Mouse (Mus musculus) CH12.LX (cell line): ENCODE results near the gene Dlst. TPM values are rescaled to one million over a fixed set of nuclear protein-coding genes. Genes with fewer than 3 reads are reported as not detected.
"Not testable (repeated sequence)": the region's sequence is repeated elsewhere in the genome, so short reads cannot be mapped to it uniquely, and the experiment has no call there.

Experiments used
- DNase-seq: peaks from one replicate; pipeline ENCODE4 v3.0.0-alpha.2; 2013; ENCODE audit errors: extremely low read depth
- H3K27ac ChIP-seq: 2 replicates; pipeline ENCODE4 v1.5.1; 2012; ENCODE audit warnings: low read depth, mild to moderate bottlenecking, control low read depth, moderate library complexity; ENCODE audit not compliant: insufficient read depth
- H3K27me3 ChIP-seq: replicated peaks from 2 replicates; pipeline ENCODE3; 2012; ENCODE audit warnings: inconsistent platforms
- H3K36me3 ChIP-seq, 2 experiments: replicated peaks in 1 of 2; 2 replicates each; pipeline versions ENCODE3 to v1.6.1; 2012; ENCODE audit warnings: inconsistent platforms in 1 of 2, low read length in 1 of 2, mild to moderate bottlenecking in 1 of 2, mixed read lengths in 1 of 2, moderate library complexity in 1 of 2; ENCODE audit not compliant: control insufficient read depth in 1 of 2, insufficient read depth in 1 of 2
- H3K4me1 ChIP-seq, 2 experiments: 2 replicates each; pipeline ENCODE4 v1.6.1; 2012; ENCODE audit warnings: inconsistent platforms in 1 of 2, moderate library complexity in 1 of 2; ENCODE audit not compliant: insufficient read depth in 2 of 2, control insufficient read depth in 1 of 2
- H3K4me2 ChIP-seq: 2 replicates; pipeline ENCODE4 v1.6.1; 2012; ENCODE audit warnings: low read depth, mild to moderate bottlenecking, control low read depth; ENCODE audit not compliant: poor library complexity, insufficient read depth, severe bottlenecking
- H3K4me3 ChIP-seq, 3 experiments: fragments of 150-350 bp in 1 of 3; sonication (generic) in 1 of 3; replicated peaks in 1 of 3; 2 replicates each; pipeline versions ENCODE3 to v1.5.1; 2011 to 2012; ENCODE audit warnings: low read depth in 2 of 3, low read length in 2 of 3, mild to moderate bottlenecking in 2 of 3, moderate library complexity in 2 of 3, control low read depth in 1 of 3, improper control_type of control experiment in 1 of 3, inconsistent platforms in 1 of 3, mixed read lengths in 1 of 3; ENCODE audit not compliant: poor library complexity in 1 of 3
- H3K79me2 ChIP-seq: replicated peaks from 2 replicates; pipeline ENCODE4 v1.6.1; 2012; ENCODE audit warnings: mild to moderate bottlenecking, moderate library complexity; ENCODE audit not compliant: control insufficient read depth, poor library complexity, insufficient read depth, severe bottlenecking; ENCODE audit errors: extremely low read depth
- H3K9ac ChIP-seq: 2 replicates; pipeline ENCODE4 v1.6.1; 2012; ENCODE audit warnings: low read depth, mild to moderate bottlenecking, control low read depth, moderate library complexity; ENCODE audit not compliant: insufficient read depth
- H3K9me3 ChIP-seq: replicated peaks from 2 replicates; pipeline ENCODE3; 2012; ENCODE audit warnings: low read length, inconsistent platforms, mixed read lengths
- BHLHE40 ChIP-seq: IDR thresholded peaks from 2 replicates; pipeline ENCODE4 v1.6.1; 2011; ENCODE audit warnings: mild to moderate bottlenecking, low read depth, low read length, improper control_type of control experiment
- CHD1 ChIP-seq: IDR thresholded peaks from 2 replicates; pipeline ENCODE4 v1.6.1; 2012; ENCODE audit warnings: low read depth, low read length, improper control_type of control experiment, inconsistent platforms
- CTCF ChIP-seq, 2 experiments: IDR thresholded peaks in 1 of 2; conservative IDR thresholded peaks in 1 of 2; 2 replicates each; pipeline ENCODE4 v1.5.1; 2011 to 2012; ENCODE audit warnings: low read depth in 2 of 2, low read length in 2 of 2, improper control_type of control experiment in 1 of 2, inconsistent platforms in 1 of 2, mild to moderate bottlenecking in 1 of 2, moderate library complexity in 1 of 2
- GABPA ChIP-seq: IDR thresholded peaks from 2 replicates; pipeline ENCODE4 v1.6.1; 2012; ENCODE audit warnings: low read depth, low read length, improper control_type of control experiment, inconsistent platforms; ENCODE audit not compliant: insufficient replicate concordance
- HCFC1 ChIP-seq: IDR thresholded peaks from 2 replicates; pipeline ENCODE4 v1.6.1; 2012; ENCODE audit warnings: low read depth, mild to moderate bottlenecking, inconsistent platforms, low read length, improper control_type of control experiment
- KAT2A ChIP-seq: IDR thresholded peaks from 2 replicates; pipeline ENCODE4 v1.6.1; 2012; ENCODE audit warnings: low read length, improper control_type of control experiment, inconsistent platforms; ENCODE audit not compliant: insufficient replicate concordance
- MAZ ChIP-seq: IDR thresholded peaks from 2 replicates; pipeline ENCODE4 v1.6.1; 2012; ENCODE audit warnings: low read depth, mild to moderate bottlenecking, inconsistent platforms, low read length, improper control_type of control experiment, moderate library complexity
- MEF2A ChIP-seq: IDR thresholded peaks from 2 replicates; pipeline ENCODE4 v1.6.1; 2014; ENCODE audit warnings: low read depth, mild to moderate bottlenecking, inconsistent platforms, low read length, improper control_type of control experiment, borderline replicate concordance
- NELFE ChIP-seq: IDR thresholded peaks from 2 replicates; pipeline ENCODE4 v1.6.1; 2011; ENCODE audit warnings: low read depth, low read length, improper control_type of control experiment
- NRF1 ChIP-seq: IDR thresholded peaks from 2 replicates; pipeline ENCODE4 v1.6.1; 2014; ENCODE audit warnings: low read depth, mild to moderate bottlenecking, inconsistent platforms, low read length, improper control_type of control experiment, moderate library complexity
- RAD21 ChIP-seq: IDR thresholded peaks from 2 replicates; pipeline ENCODE4 v1.6.1; 2011; ENCODE audit warnings: low read depth, mild to moderate bottlenecking, low read length, improper control_type of control experiment, moderate library complexity
- SIN3A ChIP-seq: IDR thresholded peaks from 2 replicates; pipeline ENCODE4 v1.6.1; 2012; ENCODE audit warnings: low read length, improper control_type of control experiment, inconsistent platforms
- TBP ChIP-seq: conservative IDR thresholded peaks from 2 replicates; pipeline ENCODE4 v1.6.1; 2011; ENCODE audit warnings: low read depth, low read length, improper control_type of control experiment
- USF2 ChIP-seq: conservative IDR thresholded peaks from 2 replicates; pipeline ENCODE4 v1.6.1; 2011; ENCODE audit warnings: low read depth, low read length, improper control_type of control experiment
- ZKSCAN1 ChIP-seq: IDR thresholded peaks from 2 replicates; pipeline ENCODE4 v1.6.1; 2012; ENCODE audit warnings: low read depth, inconsistent platforms, low read length, improper control_type of control experiment, borderline replicate concordance
- ZNF384 ChIP-seq: IDR thresholded peaks from 2 replicates; pipeline ENCODE4 v1.6.1; 2012; ENCODE audit warnings: low read depth, low read length, improper control_type of control experiment, inconsistent platforms
- dilution Hi-C: fragments of 300-500 bp; cut with MboI; formaldehyde crosslinking; loops from 2 replicates; pipeline ENCODE4 v1.14.3; 2020; ENCODE audit warnings: low sequenced_read_pairs; ENCODE audit not compliant: extremely low pct_unique_long_range_greater_than_20kb, extremely low pct_ligation_motif_present
- in situ Hi-C: fragments of 300-500 bp; cut with MboI; formaldehyde crosslinking; loops from 3 replicates; pipeline ENCODE4 v1.14.3; 2019; ENCODE audit warnings: low sequenced_read_pairs, low pct_ligation_motif_present, low pct_unique_long_range_greater_than_20kb, mixed read lengths
- polyA plus RNA-seq: library from polyadenylated mRNA; unstranded; fragments of >175 nt; gene quantifications from 2 replicates; pipeline ENCODE4 v1.2.1, GENCODE M21; 2012; ENCODE audit warnings: low read depth; ENCODE audit not compliant: insufficient read length
- total RNA-seq, 2 experiments: library from RNA; depleted of rRNA; stranded (reverse); fragments of 300-350 nt in 1 of 2; fragments of >200 nt in 1 of 2; gene quantifications; 2 replicates each; pipeline ENCODE4 v1.2.3; 2012 to 2014

Dlst gene
- total and polyA plus RNA-seq, 3 experiments: 116 to 165 (median 144) TPM

GRCm38 (mm10) chr12:85144276-85144675 lies 33.6 kb downstream of the Dlst start:
- in situ Hi-C loops, H3K9ac ChIP-seq, H3K9me3 ChIP-seq, H3K4me3 ChIP-seq, H3K79me2 ChIP-seq, DNase-seq, H3K36me3 ChIP-seq, H3K4me2 ChIP-seq, H3K27me3 ChIP-seq, dilution Hi-C loops, H3K27ac ChIP-seq: not testable (repeated sequence)
- peaks cover 5 to 33% of the 10 kb centered on the region in 2 experiments for H3K4me1 ChIP-seq
- TF ChIP-seq CTCF (conservative IDR thresholded peaks at IDR 0.05 in 1 of 2, IDR thresholded peaks at IDR 0.05 in 1 of 2; ENCODE audit: low read depth in 2 of 2, low read length in 2 of 2): peak in 1 of 2 experiments; percentile 15; a peak in 1 of 4 replicates

GRCm38 (mm10) chr12:85144821-85145220 lies 34.2 kb downstream of the Dlst start:
- dilution Hi-C loops (no loop called here), in situ Hi-C loops (no loop called here)
- H3K4me3 ChIP-seq: no peak overlapping the region
- H3K4me1 ChIP-seq: peaks cover 5 to 33% of the 10 kb centered on the region in 2 experiments
- H3K9ac ChIP-seq: no peak overlapping the region
- no peak for TF ChIP-seq USF2
- no peak for TF ChIP-seq MEF2A
- TF ChIP-seq SIN3A: no peak
- no peak for TF ChIP-seq TBP
- TF ChIP-seq BHLHE40: no peak
- TF ChIP-seq MAZ: no peak
- no peak for TF ChIP-seq NELFE
- no peak for TF ChIP-seq KAT2A
- no peak for TF ChIP-seq GABPA
- TF ChIP-seq CHD1: no peak
- no peak for TF ChIP-seq NRF1
- TF ChIP-seq ZNF384: no peak
- no peak for TF ChIP-seq RAD21
- TF ChIP-seq HCFC1: no peak
- H3K4me2 ChIP-seq: no peak overlapping the region
- no peaks in the 10 kb centered on the region for H3K36me3 ChIP-seq
- H3K27ac ChIP-seq: no peak overlapping the region
- peaks cover 4% of the 10 kb centered on the region for H3K27me3 ChIP-seq
- H3K9me3 ChIP-seq: no peaks in the 10 kb centered on the region
- H3K79me2 ChIP-seq: no peaks in the 10 kb centered on the region
- no peak for DNase-seq

- TF ChIP-seq ZKSCAN1 (no peak), BHLHE40 (peak; percentile 67; the same call in 1 of the 2 replicates)
- dilution Hi-C loops: no loop called here
These were observed 35.0 kb downstream of the Dlst start for GRCm38 (mm10) chr12:85145630-85146029.

More at GRCm38 (mm10) chr12:85145630-85146029, 35.0 kb downstream of the Dlst start:
- Histone ChIP-seq H3K79me2 (no peaks in the 10 kb centered on the region), H3K9me3 (no peaks in the 10 kb centered on the region), H3K36me3 (no peaks in the 10 kb centered on the region), H3K4me3 (no peak overlapping the region), H3K27ac (no peak overlapping the region), H3K4me2 (no peak overlapping the region), H3K9ac (no peak overlapping the region), H3K27me3 (peaks cover 4% of the 10 kb centered on the region), H3K4me1 (peaks cover 5 to 33% of the 10 kb centered on the region in 2 experiments)
- no peak for DNase-seq
- in situ Hi-C loops: no loop called here
